Mouse (Mus musculus) forebrain, embryonic 15.5 days (tissue): ENCODE data around the gene Ric1. TPM values are rescaled to one million over a fixed set of nuclear protein-coding genes. Genes with fewer than 3 reads are reported as not detected.
"Not testable (repeated sequence)": the region's sequence is repeated elsewhere in the genome, so short reads cannot be mapped to it uniquely, and the experiment has no call there.

Experiments used
- ATAC-seq: fragments of 200-750 bp; cut with Nextera tagmentation; replicated peaks from 2 replicates; pipeline ENCODE4 v1.8.0; 2017; ENCODE audit warnings: mild to moderate bottlenecking, moderate TSS enrichment, moderate library complexity
- H3K27ac ChIP-seq: fragments of 300-500 bp; sonication (generic); replicated peaks from 2 replicates; pipeline ENCODE4 v1.5.1; 2015; ENCODE audit warnings: mild to moderate bottlenecking, inconsistent platforms
- H3K27me3 ChIP-seq: fragments of 300-500 bp; sonication (generic); 2 replicates; pipeline ENCODE4 v1.6.1; 2015; ENCODE audit warnings: inconsistent platforms
- H3K36me3 ChIP-seq: fragments of 300-500 bp; sonication (generic); 2 replicates; pipeline ENCODE4 v1.6.1; 2015; ENCODE audit warnings: mild to moderate bottlenecking, inconsistent platforms
- H3K4me1 ChIP-seq: fragments of 300-500 bp; sonication (generic); 2 replicates; pipeline ENCODE4 v1.6.1; 2015; ENCODE audit warnings: inconsistent platforms
- H3K4me2 ChIP-seq: fragments of 300-500 bp; sonication (generic); replicated peaks from 2 replicates; pipeline ENCODE4 v1.6.1; 2015; ENCODE audit warnings: mild to moderate bottlenecking, inconsistent platforms
- H3K4me3 ChIP-seq: fragments of 300-500 bp; sonication (generic); 2 replicates; pipeline ENCODE4 v1.5.1; 2015; ENCODE audit warnings: mild to moderate bottlenecking, inconsistent platforms
- H3K9ac ChIP-seq: fragments of 300-500 bp; sonication (generic); replicated peaks from 2 replicates; pipeline ENCODE4 v1.6.1; 2015; ENCODE audit warnings: mild to moderate bottlenecking, inconsistent platforms
- H3K9me3 ChIP-seq: fragments of 300-500 bp; sonication (generic); 2 replicates; pipeline ENCODE4 v1.6.1; 2016; ENCODE audit warnings: inconsistent platforms
- WGBS: fragments of 180-500 bp; shearing (Covaris S2); methylation state at CpG from one replicate; pipeline ENCODE4 v1.1.7; 2015; ENCODE audit warnings: mixed read lengths; 5-methylcytosine and 5-hydroxymethylcytosine counted together
- polyA plus RNA-seq: library from polyadenylated mRNA; unstranded; fragments of >200 nt; fragmentation: Nextera tagmentation; extraction: Ambion mirVana; gene quantifications from 2 replicates; pipeline ENCODE4 v1.2.1, GENCODE M21; 2015

The Ric1 gene
- polyA plus RNA-seq, 1 experiment from 2014 or later: 13.2 TPM

- WGBS: 94% methylated on average over 6 of the region's 6 CpGs
- Histone ChIP-seq H3K27ac (no peak overlapping the region), H3K4me1 (no peaks in the 10 kb centered on the region), H3K27me3 (no peaks in the 10 kb centered on the region), H3K4me3 (no peak overlapping the region), H3K4me2 (no peak overlapping the region), H3K9ac (no peak overlapping the region), H3K9me3 (no peaks in the 10 kb centered on the region), H3K36me3 (no peaks in the 10 kb centered on the region)
- ATAC-seq: no peak
These were observed 21.9 kb downstream of the Ric1 start for GRCm38 (mm10) chr19:29544026-29544425.

- Histone ChIP-seq H3K4me2 (no peak overlapping the region), H3K4me1 (no peaks in the 10 kb centered on the region), H3K9me3 (no peaks in the 10 kb centered on the region), H3K36me3 (no peaks in the 10 kb centered on the region), H3K9ac (no peak overlapping the region), H3K4me3 (no peak overlapping the region), H3K27me3 (no peaks in the 10 kb centered on the region), H3K27ac (no peak overlapping the region)
- ATAC-seq: no peak
- 92% methylated on average over 2 of the region's 2 CpGs for WGBS
These were observed 28.5 kb downstream of the Ric1 start for GRCm38 (mm10) chr19:29550618-29551017.

DNA sequence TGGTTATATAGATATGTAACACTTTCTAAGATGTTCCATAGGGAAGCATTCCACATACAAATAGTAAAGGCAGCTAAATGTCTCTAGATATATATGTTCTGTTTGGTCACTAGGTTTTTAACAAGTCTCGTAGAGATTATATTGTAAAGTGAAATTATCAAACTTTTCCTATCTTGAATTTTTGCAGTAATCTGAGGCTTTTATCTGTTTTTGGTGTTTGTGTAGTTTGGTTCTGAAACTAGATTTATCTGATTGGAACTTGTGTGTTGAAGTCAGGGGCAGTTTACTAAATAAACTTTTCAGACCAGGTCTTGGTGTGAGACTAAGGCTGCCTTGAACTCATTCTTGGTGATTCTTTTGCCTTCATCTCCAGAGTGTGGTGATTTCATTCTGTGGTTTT is 29.0 kb downstream of the Ric1 start:
- Histone ChIP-seq H3K4me3 (no peak overlapping the region), H3K4me2 (no peak overlapping the region), H3K27me3 (no peaks in the 10 kb centered on the region), H3K9ac (no peak overlapping the region), H3K9me3 (no peaks in the 10 kb centered on the region), H3K4me1 (no peaks in the 10 kb centered on the region), H3K27ac (no peak overlapping the region), H3K36me3 (no peaks in the 10 kb centered on the region)
- no peak for ATAC-seq
- WGBS: 98% methylated on average over 1 of the region's 1 CpGs

- not testable (repeated sequence) for H3K4me2 ChIP-seq, H3K27me3 ChIP-seq, ATAC-seq, H3K9ac ChIP-seq, H3K4me1 ChIP-seq, H3K36me3 ChIP-seq, H3K4me3 ChIP-seq, H3K9me3 ChIP-seq, H3K27ac ChIP-seq
- 97% methylated on average over 1 of the region's 1 CpGs for WGBS
These were observed 29.9 kb downstream of the Ric1 start for GRCm38 (mm10) chr19:29551980-29552379.

GRCm38 (mm10) chr19:29557171-29557845 is 35.2 kb downstream of the Ric1 start:
- H3K27ac ChIP-seq, H3K27me3 ChIP-seq, ATAC-seq, H3K4me2 ChIP-seq, H3K4me1 ChIP-seq, H3K4me3 ChIP-seq, H3K9ac ChIP-seq, H3K9me3 ChIP-seq, H3K36me3 ChIP-seq: not testable (repeated sequence)
- 95% methylated on average over 7 of the region's 7 CpGs for WGBS

- H3K27ac ChIP-seq: no peak overlapping the region
- no peaks in the 10 kb centered on the region for H3K27me3 ChIP-seq
- H3K4me2 ChIP-seq: no peak overlapping the region
- no peaks in the 10 kb centered on the region for H3K9me3 ChIP-seq
- H3K36me3 ChIP-seq: 0 out of 2 replicates have a peak, but pooled peaks cover 2% of the 10 kb centered on the region
- 0 out of 2 replicates have a peak, but pooled peaks cover 4% of the 10 kb centered on the region for H3K4me1 ChIP-seq
- WGBS: 86% methylated on average over 4 of the region's 4 CpGs
- no peak overlapping the region for H3K9ac ChIP-seq
- H3K4me3 ChIP-seq: no peak overlapping the region
- ATAC-seq: no peak
These were observed 40.1 kb downstream of the Ric1 start for GRCm38 (mm10) chr19:29562166-29562565.

- 75% methylated on average over 3 of the region's 3 CpGs for WGBS
- Histone ChIP-seq H3K9me3 (no peaks in the 10 kb centered on the region), H3K4me3 (no peak overlapping the region), H3K27me3 (no peaks in the 10 kb centered on the region), H3K4me2 (no peak overlapping the region), H3K27ac (no peak overlapping the region), H3K9ac (no peak overlapping the region), H3K36me3 (0 out of 2 replicates have a peak, but pooled peaks cover 2% of the 10 kb centered on the region), H3K4me1 (0 out of 2 replicates have a peak, but pooled peaks cover 4% of the 10 kb centered on the region)
- no peak for ATAC-seq
These were observed 40.5 kb downstream of the Ric1 start for GRCm38 (mm10) chr19:29562603-29563002.

DNA sequence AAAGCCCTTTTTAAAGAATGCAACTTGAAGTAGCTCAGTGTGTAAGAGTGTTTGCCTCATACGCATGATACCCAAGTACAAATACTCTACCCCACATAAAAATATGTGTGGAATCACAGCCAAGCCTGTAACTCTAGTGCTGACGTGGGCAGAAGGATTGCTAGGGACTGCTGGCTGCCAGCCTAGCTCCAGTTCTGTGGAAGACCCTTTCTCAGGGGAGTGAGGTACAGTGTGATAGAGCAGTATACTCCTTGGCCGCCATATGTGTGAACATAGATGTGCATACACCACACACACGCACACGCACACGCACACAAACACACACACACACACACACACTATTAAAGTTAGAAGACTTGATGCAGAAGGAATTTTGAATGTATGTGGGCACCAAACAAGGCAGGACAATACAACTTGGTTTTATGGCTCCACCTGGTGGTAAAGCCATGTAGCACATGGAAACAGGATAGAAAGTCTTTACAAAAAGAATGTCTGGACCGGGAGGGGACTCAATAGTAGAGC is 41.2 kb downstream of the Ric1 start:
- H3K27ac ChIP-seq: no peak overlapping the region
- H3K9me3 ChIP-seq: no peaks in the 10 kb centered on the region
- 0 out of 2 replicates have a peak, but pooled peaks cover 4% of the 10 kb centered on the region for H3K4me1 ChIP-seq
- WGBS: 63% methylated on average over 7 of the region's 7 CpGs
- peak; percentile 66 for ATAC-seq
- H3K27me3 ChIP-seq: no peaks in the 10 kb centered on the region
- H3K4me2 ChIP-seq: no peak overlapping the region
- H3K9ac ChIP-seq: no peak overlapping the region
- no peak overlapping the region for H3K4me3 ChIP-seq
- H3K36me3 ChIP-seq: 0 out of 2 replicates have a peak, but pooled peaks cover 5% of the 10 kb centered on the region

DNA sequence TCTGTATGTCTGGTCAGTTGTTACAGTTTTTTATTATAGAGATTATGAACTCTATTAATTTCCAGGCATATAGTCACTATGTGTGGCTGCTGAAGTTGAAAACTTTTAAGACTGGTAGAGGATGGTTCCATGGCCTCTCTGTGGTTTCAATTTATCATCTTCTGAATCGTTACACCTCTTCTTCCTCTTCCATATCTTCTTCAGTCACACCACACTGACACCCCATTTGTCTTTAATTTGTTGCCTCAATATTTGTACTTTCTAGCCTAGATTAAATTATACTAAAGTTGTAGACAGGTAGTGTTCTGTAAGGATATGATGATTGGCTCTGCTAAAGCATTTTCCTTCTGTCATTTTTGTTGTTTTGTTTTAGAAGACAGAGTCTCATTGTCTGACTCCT is 44.4 kb downstream of the Ric1 start:
- Histone ChIP-seq H3K27me3 (no peaks in the 10 kb centered on the region), H3K27ac (no peak overlapping the region), H3K9me3 (no peaks in the 10 kb centered on the region), H3K4me1 (0 out of 2 replicates have a peak, but pooled peaks cover 4% of the 10 kb centered on the region), H3K4me2 (no peak overlapping the region), H3K4me3 (no peak overlapping the region), H3K9ac (no peak overlapping the region), H3K36me3 (peaks cover 14% of the 10 kb centered on the region)
- no peak for ATAC-seq
- 93% methylated on average over 1 of the region's 1 CpGs for WGBS

GRCm38 (mm10) chr19:29582439-29582838 is 60.4 kb downstream of the Ric1 start:
- peaks cover 23% of the 10 kb centered on the region for H3K36me3 ChIP-seq
- WGBS: 89% methylated on average over 2 of the region's 2 CpGs
- no peak for ATAC-seq
- H3K9ac ChIP-seq: no peak overlapping the region
- no peaks in the 10 kb centered on the region for H3K4me1 ChIP-seq
- no peak overlapping the region for H3K4me3 ChIP-seq
- H3K27ac ChIP-seq: no peak overlapping the region
- no peak overlapping the region for H3K4me2 ChIP-seq
- H3K27me3 ChIP-seq: no peaks in the 10 kb centered on the region
- no peaks in the 10 kb centered on the region for H3K9me3 ChIP-seq

- H3K4me2 ChIP-seq: no peak overlapping the region
- no peak for ATAC-seq
These were observed 61.7 kb downstream of the Ric1 start for GRCm38 (mm10) chr19:29583734-29584133.

GRCm38 (mm10) chr19:29593783-29594182 is 71.7 kb downstream of the Ric1 start:
- not testable (repeated sequence) for ATAC-seq, H3K9ac ChIP-seq, H3K4me3 ChIP-seq, H3K27me3 ChIP-seq, H3K27ac ChIP-seq, H3K9me3 ChIP-seq, H3K4me1 ChIP-seq, H3K4me2 ChIP-seq
- 40% methylated on average over 3 of the region's 3 CpGs for WGBS
- peaks cover 38% of the 10 kb centered on the region for H3K36me3 ChIP-seq

More at GRCm38 (mm10) chr19:29583734-29584133, 61.7 kb downstream of the Ric1 start:
- Histone ChIP-seq H3K9me3 (no peaks in the 10 kb centered on the region), H3K4me1 (no peaks in the 10 kb centered on the region), H3K36me3 (peaks cover 28% of the 10 kb centered on the region), H3K27me3 (no peaks in the 10 kb centered on the region), H3K4me3 (no peak overlapping the region), H3K27ac (no peak overlapping the region), H3K9ac (no peak overlapping the region)
- 71% methylated on average over 6 of the region's 6 CpGs for WGBS

DNA sequence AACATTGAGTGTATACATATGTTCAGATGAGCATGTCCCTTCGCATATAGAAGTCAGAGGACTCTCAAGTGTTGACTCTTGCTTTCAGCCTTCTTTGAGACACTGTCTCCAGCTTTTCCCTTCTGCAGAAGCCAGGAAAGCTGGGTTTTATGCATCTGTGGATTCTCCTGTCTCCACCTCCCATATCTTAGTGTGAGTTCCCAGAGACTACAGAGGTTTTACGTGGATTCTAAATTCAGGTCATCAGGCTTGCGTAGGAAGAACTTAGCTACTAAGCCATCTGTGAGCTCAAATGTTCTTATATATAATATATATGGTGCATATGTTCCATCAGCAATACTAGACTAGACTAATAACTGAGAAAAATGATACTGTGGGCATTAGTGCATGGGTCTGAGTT is 74.2 kb downstream of the Ric1 start:
- 95% methylated on average over 3 of the region's 3 CpGs for WGBS
- Histone ChIP-seq H3K36me3 (peaks cover 33% of the 10 kb centered on the region), H3K9ac (no peak overlapping the region), H3K4me2 (no peak overlapping the region), H3K9me3 (no peaks in the 10 kb centered on the region), H3K4me1 (no peaks in the 10 kb centered on the region), H3K4me3 (no peak overlapping the region), H3K27me3 (no peaks in the 10 kb centered on the region), H3K27ac (no peak overlapping the region)
- ATAC-seq: no peak
